Mouse (Mus musculus) cortical plate, adult 2 months (tissue): ENCODE results near the gene Pex13.

Experiments
- CTCF ChIP-seq: fragments of 200-500 bp; IDR thresholded peaks from 2 replicates; pipeline ENCODE4 v1.5.1; 2011; ENCODE audit warnings: mild to moderate bottlenecking, control low read depth, low read length; ENCODE audit not compliant: insufficient read depth; ENCODE audit errors: extremely low read depth
- POLR2A ChIP-seq: fragments of 200-500 bp; IDR thresholded peaks from 2 replicates; pipeline ENCODE4 v1.6.1; 2011; ENCODE audit warnings: mild to moderate bottlenecking, low read length, control low read depth; ENCODE audit not compliant: insufficient read depth; ENCODE audit errors: extremely low read depth

GRCm38 (mm10) chr11:23633879-23634215 is 31.9 kb downstream of the Pex13 start:
- no peak for TF ChIP-seq CTCF
- no peak for TF ChIP-seq POLR2A
